Mouse (Mus musculus) myocyte (in vitro differentiated cells): ENCODE results near the gene Aldh2. TPM values are rescaled to one million over a fixed set of nuclear protein-coding genes. Genes with fewer than 3 reads are reported as not detected.

ENCODE experiments used
- H3K27me3 ChIP-seq: one replicate; pipeline ENCODE4 v1.6.1; 2011; ENCODE audit not compliant: control insufficient read depth, insufficient read depth, insufficient read length
- H3K36me3 ChIP-seq: one replicate; pipeline ENCODE4 v1.6.1; 2011; ENCODE audit not compliant: control insufficient read depth, insufficient read depth
- H3K4me2 ChIP-seq: one replicate; pipeline ENCODE4 v1.6.1; 2011; ENCODE audit warnings: low read depth, control low read depth
- H3K4me3 ChIP-seq: one replicate; pipeline ENCODE4 v1.5.1; 2011; ENCODE audit warnings: mild to moderate bottlenecking, control low read depth, moderate library complexity
- H3K79me2 ChIP-seq: one replicate; pipeline ENCODE4 v1.6.1; 2011; ENCODE audit not compliant: control insufficient read depth, insufficient read depth
- H3ac ChIP-seq: one replicate; pipeline ENCODE4 v1.6.1; 2011; ENCODE audit not compliant: control insufficient read depth, insufficient read length
- CEBPB ChIP-seq: IDR thresholded peaks from 2 replicates; pipeline ENCODE4 v1.6.1; 2011; ENCODE audit warnings: mild to moderate bottlenecking, moderate library complexity; ENCODE audit not compliant: poor library complexity, insufficient read depth, severe bottlenecking
- E2F4 ChIP-seq: IDR thresholded peaks from one replicate; pipeline ENCODE4 v1.6.1; 2011; ENCODE audit warnings: mild to moderate bottlenecking, control low read depth, moderate library complexity; ENCODE audit not compliant: insufficient read depth
- MAX ChIP-seq: IDR thresholded peaks from one replicate; pipeline ENCODE4 v1.6.1; 2011; ENCODE audit warnings: low read depth, mild to moderate bottlenecking, control low read depth
- MYOD1 ChIP-seq, 3 experiments: IDR thresholded peaks; one replicate each; pipeline ENCODE4 v1.6.1; 2011; ENCODE audit warnings: control low read depth in 2 of 3, low read depth in 2 of 3, mild to moderate bottlenecking in 2 of 3, moderate library complexity in 1 of 3; ENCODE audit not compliant: insufficient read length in 2 of 3, control insufficient read depth in 1 of 3
- MYOG ChIP-seq, 3 experiments: IDR thresholded peaks; one replicate each; pipeline ENCODE4 v1.6.1; 2011; ENCODE audit warnings: control low read depth in 2 of 3, low read depth in 2 of 3, mild to moderate bottlenecking in 2 of 3; ENCODE audit not compliant: insufficient read length in 2 of 3, control insufficient read depth in 1 of 3, insufficient read depth in 1 of 3
- POLR2A ChIP-seq: IDR thresholded peaks from one replicate; pipeline ENCODE4 v1.6.1; 2011; ENCODE audit warnings: low read depth, mild to moderate bottlenecking, control low read depth, moderate library complexity; ENCODE audit not compliant: insufficient read length
- POLR2AphosphoS2 ChIP-seq: IDR thresholded peaks from one replicate; pipeline ENCODE4 v1.6.1; 2011; ENCODE audit warnings: low read depth, control low read depth; ENCODE audit not compliant: insufficient read length
- REST ChIP-seq: IDR thresholded peaks from one replicate; pipeline ENCODE4 v1.6.1; 2011; ENCODE audit warnings: mild to moderate bottlenecking, control low read depth, moderate library complexity; ENCODE audit not compliant: insufficient read depth, insufficient read length
- SRF ChIP-seq: IDR thresholded peaks from one replicate; pipeline ENCODE4 v1.6.1; 2011; ENCODE audit warnings: low read depth; ENCODE audit not compliant: control insufficient read depth, insufficient read length
- TCF12 ChIP-seq: IDR thresholded peaks from one replicate; pipeline ENCODE4 v1.6.1; 2011; ENCODE audit warnings: mild to moderate bottlenecking, control low read depth; ENCODE audit not compliant: poor library complexity, insufficient read depth, severe bottlenecking
- TCF3 ChIP-seq: IDR thresholded peaks from one replicate; pipeline ENCODE4 v1.6.1; 2011; ENCODE audit warnings: low read depth, control low read depth; ENCODE audit not compliant: insufficient read length
- USF1 ChIP-seq: IDR thresholded peaks from one replicate; pipeline ENCODE4 v1.6.1; 2011; ENCODE audit warnings: low read depth, mild to moderate bottlenecking, control low read depth, moderate library complexity
- polyA plus RNA-seq: library from polyadenylated mRNA; unstranded; fragments of >200 nt; fragmentation: generic; extraction: Trizol; gene quantifications from one replicate; pipeline ENCODE4 v1.2.1, GENCODE M21; 2012; ENCODE audit warnings: missing spikeins

The Aldh2 gene
- polyA plus RNA-seq, 1 experiment, result 210 TPM

DNA sequence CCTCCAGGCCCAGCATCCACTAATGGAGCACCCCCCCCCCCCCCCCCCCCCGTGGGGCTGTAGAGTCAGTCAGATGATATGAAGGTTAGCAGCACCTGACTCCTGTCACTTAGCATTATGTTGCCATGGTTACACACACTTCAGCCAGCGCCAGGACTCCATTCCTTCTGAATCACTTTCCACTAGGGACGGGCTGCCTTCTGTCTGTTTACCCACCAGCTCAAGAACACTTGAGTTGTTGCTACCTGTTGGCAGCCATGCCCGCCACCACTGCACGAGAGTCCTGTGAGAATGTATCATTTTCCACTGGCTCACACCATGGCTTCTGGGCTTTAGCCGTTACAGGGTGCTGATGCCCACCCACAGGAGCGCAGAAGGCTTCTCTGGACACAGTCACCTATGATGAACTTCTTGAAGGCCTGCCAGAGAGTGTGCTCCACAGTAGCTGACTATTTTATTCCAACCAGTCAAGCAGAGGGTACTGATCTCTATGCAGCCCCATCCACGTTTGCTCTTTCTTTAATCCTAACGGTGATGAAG is 23.7 kb downstream of the Aldh2 start:
- Histone ChIP-seq H3K4me3 (no peak overlapping the region), H3K4me2 (no peak overlapping the region), H3K79me2 (no peaks in the 10 kb centered on the region), H3K27me3 (no peaks in the 10 kb centered on the region), H3ac (no peak overlapping the region), H3K36me3 (no peaks in the 10 kb centered on the region)
- TF ChIP-seq SRF (no peak), TCF12 (no peak), MAX (no peak)

DNA sequence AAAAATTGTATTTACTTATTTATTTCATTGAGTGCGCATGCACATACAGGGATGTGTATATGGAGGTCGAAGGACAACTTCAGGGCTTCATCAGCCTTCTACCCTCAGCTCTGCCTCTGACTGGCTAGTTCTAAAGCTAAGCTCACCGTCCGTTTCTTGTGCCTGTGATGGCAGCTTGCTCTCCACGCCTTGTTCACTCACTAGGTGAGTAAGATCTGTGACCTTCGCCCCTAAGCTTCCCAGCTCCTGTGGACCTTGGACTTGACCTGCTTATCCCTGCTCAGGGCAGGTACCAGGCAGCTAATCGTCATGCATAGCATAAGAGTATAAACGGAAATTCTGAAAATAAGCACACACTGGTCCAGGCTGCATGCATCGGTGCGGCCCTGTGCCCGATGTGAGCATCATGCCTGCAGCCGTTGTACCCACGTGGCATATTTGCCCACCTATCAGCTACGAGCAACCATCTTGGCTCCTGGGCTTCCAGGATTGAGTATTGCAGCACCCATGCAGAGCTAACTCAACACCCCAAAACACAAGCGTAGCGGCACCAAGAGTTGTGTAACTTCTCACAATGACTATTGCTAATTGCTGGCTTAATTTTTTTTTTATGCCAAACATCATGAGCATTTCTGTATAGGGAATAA is 27.5 kb downstream of the Aldh2 start:
- H3K4me2 ChIP-seq, result no peak overlapping the region
- H3K79me2 ChIP-seq, result no peaks in the 10 kb centered on the region
- H3K36me3 ChIP-seq, result no peaks in the 10 kb centered on the region
- H3ac ChIP-seq, result no peak overlapping the region
- H3K27me3 ChIP-seq, result no peaks in the 10 kb centered on the region
- H3K4me3 ChIP-seq, result no peak overlapping the region
- TF ChIP-seq MAX, result no peak
- TF ChIP-seq MYOG (IDR thresholded peaks at IDR 0.05; ENCODE audit: control insufficient read depth in 1 of 3, insufficient read depth in 1 of 3, insufficient read length in 2 of 3, low read depth in 2 of 3), result no peak
- TF ChIP-seq TCF12, result no peak
- TF ChIP-seq USF1, result no peak
- TF ChIP-seq SRF, result no peak
- TF ChIP-seq CEBPB, result no peak
- no peak for TF ChIP-seq MYOD1 (IDR thresholded peaks at IDR 0.05; ENCODE audit: control insufficient read depth in 1 of 3, insufficient read length in 2 of 3, low read depth in 2 of 3)
- no peak for TF ChIP-seq E2F4
- no peak for TF ChIP-seq POLR2AphosphoS2
- TF ChIP-seq REST, result no peak
- TF ChIP-seq TCF3, result no peak
- TF ChIP-seq POLR2A, result no peak

DNA sequence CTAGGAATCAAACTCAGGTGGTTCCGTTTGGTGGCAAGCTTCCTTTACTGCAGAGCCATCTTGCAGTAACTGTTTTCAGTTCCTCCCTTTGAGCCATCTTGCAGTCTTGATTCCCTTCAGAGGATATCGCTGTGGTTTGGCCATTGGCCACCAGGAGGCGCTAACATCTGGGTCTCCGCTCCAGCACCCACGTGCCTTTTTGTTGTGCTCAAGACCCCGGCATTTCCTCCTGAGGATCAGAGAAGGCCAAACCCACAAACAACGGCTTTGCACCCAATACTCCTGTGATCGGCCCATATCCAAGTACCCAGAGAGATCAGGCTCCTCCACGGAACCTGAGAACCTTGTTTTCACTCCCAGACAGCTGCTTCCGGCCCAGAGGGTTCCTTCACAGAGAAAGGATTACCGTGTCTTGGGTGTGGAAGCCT is 29.1 kb downstream of the Aldh2 start:
- H3K27me3 ChIP-seq, result no peaks in the 10 kb centered on the region
- TF ChIP-seq REST (no peak), POLR2AphosphoS2 (no peak), MYOG (IDR thresholded peaks at IDR 0.05; ENCODE audit: control insufficient read depth in 1 of 3, insufficient read depth in 1 of 3, insufficient read length in 2 of 3, low read depth in 2 of 3) (no peak), POLR2A (no peak), MYOD1 (IDR thresholded peaks at IDR 0.05; ENCODE audit: control insufficient read depth in 1 of 3, insufficient read length in 2 of 3, low read depth in 2 of 3) (peak in 1 of 3 experiments; percentile 45), TCF3 (no peak), CEBPB (no peak), USF1 (peak; percentile 75), SRF (no peak), TCF12 (no peak), MAX (no peak)
- peak overlapping the region; percentile 76 for H3K4me2 ChIP-seq
- no peak overlapping the region for H3ac ChIP-seq
- no peak overlapping the region for H3K4me3 ChIP-seq
- no peaks in the 10 kb centered on the region for H3K36me3 ChIP-seq
- no peaks in the 10 kb centered on the region for H3K79me2 ChIP-seq

DNA sequence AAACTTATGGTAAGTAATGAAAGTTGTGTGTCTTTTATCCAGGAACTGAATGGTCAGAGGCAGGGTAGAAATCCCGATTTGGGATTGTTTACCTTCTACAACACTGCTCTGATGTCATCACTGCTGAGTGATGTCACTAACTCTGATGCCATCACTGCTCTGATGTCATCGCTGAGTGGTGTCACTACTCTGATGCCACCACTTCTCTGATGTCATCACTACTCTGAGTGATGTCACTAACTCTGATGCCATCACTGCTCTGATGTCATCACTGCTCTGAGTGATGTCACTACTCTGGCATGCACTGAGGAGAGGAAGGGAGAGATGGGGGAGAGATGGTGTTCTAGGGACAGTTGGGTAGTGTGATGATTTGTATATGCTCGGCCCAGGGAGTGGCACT is 31.2 kb downstream of the Aldh2 start:
- Histone ChIP-seq H3ac (no peak overlapping the region), H3K27me3 (no peaks in the 10 kb centered on the region), H3K36me3 (no peaks in the 10 kb centered on the region), H3K4me3 (no peak overlapping the region), H3K79me2 (no peaks in the 10 kb centered on the region), H3K4me2 (no peak overlapping the region)
- no peak for TF ChIP-seq MYOD1 (IDR thresholded peaks at IDR 0.05; ENCODE audit: control insufficient read depth in 1 of 3, insufficient read length in 2 of 3, low read depth in 2 of 3)
- TF ChIP-seq REST, result no peak
- TF ChIP-seq POLR2A, result no peak
- TF ChIP-seq USF1, result no peak
- TF ChIP-seq MYOG (IDR thresholded peaks at IDR 0.05; ENCODE audit: control insufficient read depth in 1 of 3, insufficient read depth in 1 of 3, insufficient read length in 2 of 3, low read depth in 2 of 3), result no peak
- no peak for TF ChIP-seq E2F4
- no peak for TF ChIP-seq POLR2AphosphoS2
- no peak for TF ChIP-seq SRF
- no peak for TF ChIP-seq MAX
- no peak for TF ChIP-seq TCF3
- no peak for TF ChIP-seq TCF12
- TF ChIP-seq CEBPB, result no peak

DNA sequence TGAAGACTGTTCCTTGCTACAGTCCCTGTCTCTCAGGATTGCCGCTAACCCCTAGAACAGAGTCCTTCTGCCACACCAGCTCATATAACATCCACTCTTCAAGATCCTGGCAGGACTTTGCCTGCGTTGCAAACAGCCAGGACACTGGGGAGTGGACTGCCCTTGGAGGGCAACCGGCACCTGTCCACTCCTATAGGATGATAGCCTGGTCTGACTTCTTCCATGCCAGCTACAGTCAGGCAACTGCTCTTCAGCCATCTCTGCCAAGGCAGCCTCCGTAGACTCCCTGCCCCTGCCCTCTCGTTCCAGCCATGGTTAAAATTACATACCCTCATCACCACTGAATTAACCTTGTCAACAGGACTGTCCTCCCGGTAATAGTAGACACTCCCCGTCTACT is 44.4 kb downstream of the Aldh2 start:
- no peak for TF ChIP-seq POLR2A

More for the DNA sequence above, 44.4 kb downstream of the Aldh2 start:
- Histone ChIP-seq H3K36me3 (no peaks in the 10 kb centered on the region), H3K79me2 (peaks cover 10% of the 10 kb centered on the region), H3K27me3 (no peaks in the 10 kb centered on the region), H3K4me2 (no peak overlapping the region), H3K4me3 (no peak overlapping the region), H3ac (no peak overlapping the region)
